Mouse (Mus musculus) adrenal gland, postnatal 25 days (tissue): Measurements from ENCODE around the gene Vegfb. TPM values are rescaled to one million over a fixed set of nuclear protein-coding genes. Genes with fewer than 3 reads are reported as not detected.
"Not testable (repeated sequence)": the region's sequence is repeated elsewhere in the genome, so short reads cannot be mapped to it uniquely, and the experiment has no call there.

Source experiments
- DNase-seq: peaks from one replicate; pipeline ENCODE4 v3.0.0; 2021; ENCODE audit warnings: mixed read lengths
- total RNA-seq: library from RNA; stranded (reverse); gene quantifications from 2 replicates; pipeline ENCODE4 v1.2.3, GENCODE M21; 2021

Gene Vegfb
- total RNA-seq, 1 experiment from 2014 or later = 86.0 TPM

DNA sequence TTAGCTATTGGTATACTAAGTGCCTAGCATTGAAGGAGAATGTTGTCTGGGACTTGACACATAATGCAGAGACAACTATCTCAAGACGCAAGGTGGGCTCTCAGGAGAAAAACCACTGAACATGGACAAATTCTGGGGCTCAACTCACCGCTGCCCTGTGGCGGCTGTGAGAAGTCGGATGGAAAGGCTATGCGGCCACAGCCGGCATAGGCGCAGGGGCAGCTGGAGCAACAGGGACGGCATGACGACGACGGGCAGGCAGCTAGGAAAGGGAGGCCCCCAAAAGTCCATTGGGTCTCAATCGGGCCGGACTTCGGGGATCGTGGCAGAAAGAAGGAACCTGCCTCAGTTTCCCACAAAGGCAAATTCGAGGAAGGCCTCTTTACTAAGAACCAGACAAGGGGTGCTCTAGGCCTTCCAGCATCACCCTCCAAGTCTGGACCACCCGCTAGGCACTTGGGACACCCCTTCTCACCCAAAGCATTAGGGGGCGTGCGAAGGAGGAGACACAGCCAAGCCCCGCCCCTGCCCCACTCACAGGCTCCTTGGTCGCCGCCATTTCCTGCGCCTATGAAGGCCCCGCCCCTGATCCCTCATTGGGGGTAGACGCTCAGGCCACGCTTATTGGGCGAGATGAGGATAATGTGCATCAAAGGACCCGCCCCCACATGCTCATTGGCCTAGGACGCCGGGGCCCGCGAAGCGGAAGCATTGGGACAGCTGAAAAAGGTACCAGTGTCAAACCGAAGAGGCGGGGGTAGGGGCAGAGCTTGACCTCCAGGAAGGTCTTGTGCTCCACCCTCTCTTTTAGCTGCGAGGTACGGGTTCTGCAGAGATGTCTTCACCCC is 4.8 kb upstream of the Vegfb start, which contains the start of gene Dnajc4:
Dnajc4 (minus strand) TSS at position 562 of the 848 bp plus-strand sequence.
- peak; percentile 96 for DNase-seq

- not testable (repeated sequence) for DNase-seq
Observed at GRCm38 (mm10) chr19:6991166-6991565, 3.7 kb upstream of the Vegfb start.

DNA sequence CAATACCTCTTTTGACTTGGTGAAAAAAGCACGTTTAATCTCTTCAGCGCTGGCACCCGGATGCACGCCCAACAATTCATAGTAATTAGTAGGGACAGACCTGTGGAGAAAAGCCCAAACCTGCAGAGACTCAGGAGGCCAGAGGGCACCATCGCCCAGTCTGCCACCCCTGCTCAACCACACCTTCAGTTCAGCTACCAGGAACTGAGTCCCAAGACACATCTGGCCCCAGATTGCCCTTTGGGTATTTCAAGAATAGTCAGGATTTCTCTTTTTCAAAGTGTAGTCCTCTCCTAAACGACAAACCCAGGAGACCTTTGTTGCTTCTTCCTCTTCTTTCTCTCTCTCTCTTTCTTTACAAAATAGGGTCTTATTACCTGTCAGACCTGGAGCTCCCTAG is 3.3 kb upstream of the Vegfb start:
- no peak for DNase-seq

DNA sequence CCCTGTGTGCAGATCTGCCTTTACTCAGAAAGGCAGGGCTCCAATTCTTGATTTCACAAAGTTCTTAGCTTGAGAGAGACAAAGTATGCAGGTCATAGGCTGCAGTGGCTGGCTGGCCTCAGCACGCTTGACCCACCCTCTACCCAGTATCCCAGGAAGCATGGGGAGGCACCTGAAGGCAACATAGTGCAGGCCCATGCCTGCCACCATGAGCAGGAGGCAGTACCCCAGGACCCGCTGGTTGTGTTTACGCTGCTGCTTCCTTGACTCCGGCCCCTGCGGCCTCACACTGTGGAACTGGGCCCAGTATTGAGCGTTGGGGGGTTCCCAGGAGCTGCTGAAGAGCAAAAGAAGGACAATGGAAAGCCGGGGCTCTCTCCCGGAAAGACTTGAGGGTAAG is 1.8 kb upstream of the Vegfb start:
- DNase-seq = no peak

DNA sequence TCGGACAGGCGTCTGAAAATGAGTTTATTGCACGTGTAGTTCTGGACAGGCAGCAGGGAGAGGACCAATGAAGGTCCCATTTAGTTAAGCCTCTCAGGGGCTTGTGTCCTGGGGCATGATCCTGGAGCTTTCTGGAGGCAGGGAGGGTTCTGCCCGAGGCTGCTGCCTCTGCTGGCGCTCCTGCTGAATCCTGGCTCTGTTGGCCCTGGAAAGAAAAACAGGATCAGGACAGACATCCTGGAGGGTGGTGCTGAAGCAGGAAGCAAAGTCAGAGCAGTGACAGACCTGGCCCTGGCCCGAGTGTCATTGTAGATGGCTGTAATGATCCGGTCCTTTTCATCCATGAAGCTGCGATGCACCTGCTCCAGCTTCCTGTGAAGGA is 444 bp upstream of the Vegfb start:
- no peak for DNase-seq

- DNase-seq = no peak
Observed at GRCm38 (mm10) chr19:6985951-6986708, 1.3 kb downstream of the Vegfb start.

- no peak for DNase-seq
Observed at GRCm38 (mm10) chr19:6985300-6985699, 2.2 kb downstream of the Vegfb start.

DNA sequence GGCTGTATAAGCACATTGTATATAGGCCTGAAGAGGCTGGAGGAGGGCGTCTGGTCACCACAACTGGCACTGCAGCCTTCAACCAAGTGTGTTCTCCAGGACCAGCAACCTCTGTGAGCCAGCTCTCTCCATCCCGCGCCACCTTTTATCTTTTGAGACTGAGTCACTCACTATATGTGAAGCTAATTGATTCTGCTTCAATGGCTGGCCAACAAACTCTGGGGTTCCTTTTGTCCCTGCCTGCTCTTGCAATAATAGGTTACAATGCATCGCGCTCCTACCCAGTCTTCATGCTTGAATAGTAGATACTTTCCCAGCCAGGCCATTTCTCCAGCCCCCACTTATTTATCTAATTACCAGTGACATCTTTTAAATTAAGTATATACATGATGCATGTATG is 3.8 kb downstream of the Vegfb start:
- DNase-seq = no peak

DNA sequence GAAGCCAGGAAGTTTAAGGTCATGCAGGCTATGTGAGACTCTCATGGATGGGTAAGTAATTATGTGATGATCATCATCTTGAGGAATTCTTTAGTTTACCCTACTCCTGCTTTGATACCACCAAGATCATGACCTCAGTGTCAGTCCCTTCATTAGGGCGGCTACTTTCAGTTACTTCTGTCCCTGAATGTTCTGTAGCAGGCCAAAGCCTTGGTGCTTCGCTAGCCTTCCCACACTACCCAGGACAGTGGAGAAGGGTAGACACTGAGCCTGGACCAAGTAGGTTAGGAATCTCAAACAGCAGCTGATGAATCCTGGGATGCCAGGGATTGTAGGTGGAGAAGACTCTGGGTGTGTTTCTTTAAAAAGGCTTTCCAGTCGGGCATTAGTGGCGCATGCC is 6.0 kb downstream of the Vegfb start:
- no peak for DNase-seq

- peak; percentile 98 for DNase-seq
Observed at GRCm38 (mm10) chr19:6980381-6981093, 6.9 kb downstream of the Vegfb start, which contains the start of gene Fkbp2. Fkbp2 (minus strand) TSS chr19:6980501.

GRCm38 (mm10) chr19:6979486-6980380 is 7.7 kb downstream of the Vegfb start:
- peak; percentile 100 for DNase-seq

- DNase-seq = no peak
Observed at GRCm38 (mm10) chr19:6979001-6979479, 8.4 kb downstream of the Vegfb start.

GRCm38 (mm10) chr19:6978639-6978974 is 8.8 kb downstream of the Vegfb start:
- no peak for DNase-seq

DNA sequence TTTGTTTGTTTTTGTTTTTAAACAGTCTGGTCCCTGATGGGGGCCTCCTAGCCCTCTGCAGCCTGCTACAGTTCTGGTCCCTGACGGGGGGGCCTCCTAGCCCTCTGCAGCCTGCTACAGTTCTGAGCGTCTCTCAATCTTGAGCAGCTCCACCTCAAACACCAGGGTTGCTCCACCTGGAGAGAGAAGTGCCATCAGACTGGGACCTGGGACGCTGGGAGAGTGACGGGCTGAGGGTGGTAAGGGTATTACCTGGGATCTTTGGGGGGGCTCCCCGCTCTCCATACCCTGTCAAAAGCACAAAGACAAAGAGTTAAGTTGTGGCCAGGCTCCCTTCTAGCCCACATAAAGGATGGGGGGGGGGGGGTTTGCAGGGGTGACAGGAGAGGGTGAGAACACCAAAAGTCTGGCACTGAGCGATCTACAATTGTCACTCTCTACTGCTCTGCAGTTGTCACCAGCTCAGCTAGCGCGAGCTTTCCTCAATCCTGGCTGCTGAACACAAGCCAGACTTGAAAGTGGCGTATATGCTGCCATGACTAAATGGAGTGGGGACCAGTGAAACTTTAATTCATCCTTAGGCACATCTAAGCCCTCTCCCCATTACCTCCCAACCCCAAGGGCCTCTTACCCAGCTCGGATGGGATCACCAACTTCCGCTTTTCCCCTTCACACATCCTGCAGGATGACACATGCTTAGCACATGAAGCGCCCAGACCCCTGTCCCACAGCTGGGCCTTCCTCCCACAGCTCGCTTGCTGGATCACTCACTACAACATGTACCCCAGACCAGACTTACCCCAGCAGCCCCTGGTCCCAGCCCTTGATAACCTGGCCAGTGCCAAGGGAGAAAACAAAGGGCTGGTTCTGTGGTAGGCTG is 9.5 kb downstream of the Vegfb start:
- DNase-seq = no peak

DNA sequence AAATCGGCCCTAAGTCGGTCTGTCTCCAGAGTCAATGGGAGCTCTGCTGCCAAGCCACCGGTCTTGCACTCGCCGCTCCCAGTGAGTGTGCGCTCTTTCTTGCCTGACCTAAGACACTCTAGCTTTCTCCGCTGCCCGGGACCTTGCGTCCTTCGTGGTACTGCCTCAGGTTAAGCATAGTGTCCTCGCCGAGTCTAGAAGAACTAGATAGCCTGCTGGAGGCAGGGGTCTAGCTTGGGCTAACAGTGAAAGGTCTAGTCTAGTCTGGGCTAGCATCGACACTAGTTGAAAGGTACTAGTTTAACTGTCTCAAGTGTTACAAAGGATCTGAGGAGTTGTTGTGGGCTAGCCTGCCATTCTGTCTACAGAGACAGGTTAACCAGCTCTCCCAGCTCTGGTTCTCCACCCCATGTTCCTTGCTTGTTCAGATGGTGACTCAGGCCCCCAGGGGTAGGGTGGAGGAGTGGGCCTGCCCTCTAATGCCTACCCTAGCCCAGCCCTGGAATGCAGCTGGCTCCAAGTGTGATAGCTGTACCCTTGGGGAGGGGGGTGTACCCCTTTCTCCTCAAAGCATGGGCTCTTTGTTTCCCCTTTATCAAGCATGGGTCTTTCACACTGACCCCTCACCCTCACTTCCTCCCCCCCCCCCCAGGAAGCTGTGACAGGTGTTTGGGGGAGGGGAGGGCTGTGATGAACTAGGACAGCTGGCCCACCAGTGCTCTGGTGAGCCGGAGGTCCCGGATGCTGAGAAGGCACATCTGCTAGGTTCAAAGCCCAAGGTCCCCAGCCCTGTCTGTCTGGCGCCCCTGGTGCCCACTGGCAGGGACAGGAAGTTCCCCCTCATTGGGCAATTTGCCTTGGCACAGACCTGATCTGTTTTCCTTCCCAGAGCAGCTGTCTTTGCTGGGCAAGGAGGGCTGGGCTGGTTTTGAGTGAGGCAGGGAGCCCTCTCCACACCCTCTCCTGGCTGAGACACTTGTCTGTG is 11.6 kb downstream of the Vegfb start, which contains the start of gene Plcb3:
Plcb3 (minus strand) TSS at position 934 of the 985 bp plus-strand sequence.
- DNase-seq = peak; percentile 59

DNA sequence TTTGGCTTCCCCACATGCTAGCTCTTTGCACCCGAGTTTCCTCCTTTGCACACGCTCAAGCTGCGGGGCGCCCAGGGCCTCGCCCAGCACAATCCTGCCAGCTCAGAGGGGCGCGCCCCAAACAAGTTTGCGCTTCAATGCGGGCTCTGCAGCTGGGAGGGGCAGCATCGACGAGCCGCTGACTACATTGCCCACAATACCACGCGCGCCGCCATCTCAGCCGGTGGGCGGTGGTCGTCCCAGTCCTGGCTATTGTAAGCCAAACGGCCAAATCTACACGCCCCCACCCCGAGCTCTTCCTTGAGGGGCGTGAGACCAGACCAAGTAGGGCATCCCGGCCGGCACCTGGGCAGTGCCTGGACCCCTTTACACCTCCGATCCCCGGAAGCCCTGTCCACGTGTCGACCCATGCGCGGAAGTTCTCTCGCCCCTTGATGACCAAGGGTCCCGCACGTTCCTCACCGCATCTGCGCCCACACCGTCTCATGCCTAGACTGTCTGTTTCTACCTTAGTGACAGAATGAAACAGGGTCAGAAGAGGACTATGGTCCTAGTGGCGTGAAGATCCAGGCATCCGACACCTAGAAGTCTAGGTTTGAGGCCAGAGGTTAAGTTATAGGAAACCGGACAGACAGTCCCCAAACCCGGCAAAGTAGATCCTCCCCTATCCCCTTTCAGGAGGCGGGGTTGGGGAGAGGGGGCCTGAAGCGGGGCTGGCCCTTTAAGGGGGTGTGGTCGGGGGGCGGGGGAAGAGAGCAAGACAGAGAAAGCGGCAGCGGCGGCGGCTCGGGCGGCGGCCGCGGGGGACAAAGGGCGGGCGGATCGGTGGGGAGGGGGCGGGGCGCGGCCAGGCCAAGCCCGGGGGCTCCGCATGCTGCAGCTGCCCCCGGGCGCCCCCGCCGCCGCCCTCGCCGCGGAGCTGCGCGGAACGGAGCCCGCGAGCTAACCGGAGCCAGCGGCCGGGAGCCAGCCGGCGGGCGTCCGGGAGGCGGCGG is 12.9 kb downstream of the Vegfb start, which contains the start of gene Ppp1r14b:
Ppp1r14b (plus strand) TSS at position 758 of the 995 bp plus-strand sequence.
- peak; percentile 87 for DNase-seq

DNA sequence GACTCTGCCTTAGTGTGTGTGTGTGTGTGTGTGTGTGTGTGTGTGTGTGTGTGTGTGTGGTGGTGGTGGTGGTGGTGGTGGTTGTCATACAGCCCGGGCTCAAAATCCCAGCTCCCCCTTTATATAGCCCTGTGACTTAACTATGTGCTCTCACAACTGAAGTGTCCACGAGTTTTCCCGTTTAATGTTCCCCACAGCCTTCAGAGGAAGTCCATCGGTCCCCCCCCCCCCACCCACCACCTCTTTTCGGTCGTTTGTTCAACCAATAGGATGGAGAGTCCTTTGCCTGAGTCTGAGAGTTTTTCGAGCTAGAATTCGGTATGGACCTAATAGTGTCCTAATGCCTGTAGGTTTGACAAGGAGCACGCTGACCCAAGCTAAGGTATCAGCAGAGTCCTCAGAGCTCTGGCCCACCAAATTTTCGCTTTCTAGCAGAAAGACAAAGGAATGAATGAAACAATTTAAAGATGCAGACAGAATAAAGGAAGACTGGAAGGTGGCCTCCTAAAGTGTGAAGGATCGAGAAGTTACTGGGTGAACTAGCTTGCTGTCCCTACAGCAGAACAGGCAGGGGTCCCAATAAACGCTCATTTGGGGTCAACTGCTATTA is 13.8 kb downstream of the Vegfb start:
- DNase-seq = no peak
